Mouse (Mus musculus) intestine, embryonic 15.5 days (tissue): ENCODE results near the gene Poc1b. TPM values are rescaled to one million over a fixed set of nuclear protein-coding genes. Genes with fewer than 3 reads are reported as not detected.

Experiments
- ATAC-seq: fragments of 200-750 bp; cut with Nextera tagmentation; 2 replicates; pipeline ENCODE4 v1.8.0; 2017; ENCODE audit warnings: moderate TSS enrichment, moderate library complexity
- H3K27ac ChIP-seq: fragments of 300-500 bp; sonication (generic); 2 replicates; pipeline ENCODE4 v1.5.1; 2015; ENCODE audit warnings: mild to moderate bottlenecking, inconsistent platforms
- H3K27me3 ChIP-seq: fragments of 300-500 bp; sonication (generic); replicated peaks from 2 replicates; pipeline ENCODE4 v1.6.1; 2015; ENCODE audit warnings: inconsistent platforms
- H3K36me3 ChIP-seq: fragments of 300-500 bp; sonication (generic); 2 replicates; pipeline ENCODE4 v1.6.1; 2015; ENCODE audit warnings: inconsistent platforms
- H3K4me1 ChIP-seq: fragments of 300-500 bp; sonication (generic); replicated peaks from 2 replicates; pipeline ENCODE4 v1.6.1; 2015; ENCODE audit warnings: inconsistent platforms
- H3K4me2 ChIP-seq: fragments of 300-500 bp; sonication (generic); replicated peaks from 2 replicates; pipeline ENCODE4 v1.6.1; 2015; ENCODE audit warnings: mild to moderate bottlenecking, inconsistent platforms
- H3K4me3 ChIP-seq: fragments of 300-500 bp; sonication (generic); replicated peaks from 2 replicates; pipeline ENCODE4 v1.5.1; 2015; ENCODE audit warnings: inconsistent platforms
- H3K9ac ChIP-seq: fragments of 300-500 bp; sonication (generic); 2 replicates; pipeline ENCODE4 v1.6.1; 2015; ENCODE audit warnings: inconsistent platforms
- H3K9me3 ChIP-seq: fragments of 300-500 bp; sonication (generic); 2 replicates; pipeline ENCODE4 v1.6.1; 2016; ENCODE audit warnings: inconsistent platforms
- WGBS: fragments of 180-500 bp; shearing (Covaris S2); methylation state at CpG from one replicate; pipeline ENCODE4 v1.1.7; 2015; 5-methylcytosine and 5-hydroxymethylcytosine counted together
- polyA plus RNA-seq: library from polyadenylated mRNA; unstranded; fragments of >200 nt; fragmentation: Nextera tagmentation; extraction: Ambion mirVana; gene quantifications from 2 replicates; pipeline ENCODE4 v1.2.1, GENCODE M21; 2015

Gene Poc1b
- polyA plus RNA-seq, 1 experiment from 2014 or later: 23.3 TPM

DNA sequence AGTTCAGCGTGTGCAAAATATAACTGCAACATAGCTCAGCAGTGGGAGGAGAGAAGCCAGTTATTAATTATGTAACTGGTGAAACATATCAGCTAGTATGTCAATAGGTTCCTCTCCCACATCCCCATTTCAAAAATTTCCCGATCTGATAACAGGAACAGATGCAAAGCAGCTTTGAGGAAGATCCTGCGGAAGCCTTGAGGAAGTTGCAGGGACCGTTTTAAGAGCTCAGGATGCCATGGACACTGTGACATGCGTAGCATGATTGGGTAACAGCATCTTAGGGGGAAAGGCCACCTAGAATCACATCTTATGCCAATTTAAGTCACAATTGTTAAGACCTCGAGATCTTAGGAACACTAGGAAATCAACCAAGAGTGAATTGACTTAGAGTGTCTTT lies 16.9 kb upstream of the Poc1b start:
- Histone ChIP-seq H3K36me3 (no peaks in the 10 kb centered on the region), H3K4me3 (no peak overlapping the region), H3K4me1 (no peaks in the 10 kb centered on the region), H3K9me3 (no peaks in the 10 kb centered on the region), H3K9ac (no peak overlapping the region), H3K4me2 (no peak overlapping the region), H3K27me3 (no peaks in the 10 kb centered on the region), H3K27ac (no peak overlapping the region)
- WGBS: 73% methylated on average over 6 of the region's 6 CpGs
- no peak for ATAC-seq

DNA sequence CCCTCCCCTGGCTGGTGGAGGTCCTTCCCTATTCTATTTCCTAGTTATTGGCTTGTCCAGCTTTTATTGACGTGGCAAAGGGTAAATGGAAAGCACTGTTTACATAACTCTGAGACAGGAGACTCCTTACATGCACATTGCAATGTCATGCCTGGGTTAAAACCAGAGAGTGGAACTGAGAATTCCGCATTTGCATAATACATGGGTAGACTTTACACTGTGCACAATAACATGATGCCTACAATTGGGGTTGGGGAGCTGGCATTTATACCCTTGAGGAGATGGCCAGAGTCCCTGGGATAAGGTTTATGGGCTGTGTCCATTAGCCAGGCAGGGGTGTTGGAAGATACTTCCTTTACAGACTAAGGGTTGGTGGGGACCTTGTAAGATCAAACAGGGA lies 13.5 kb upstream of the Poc1b start:
- H3K4me3 ChIP-seq: no peak overlapping the region
- H3K27me3 ChIP-seq: no peaks in the 10 kb centered on the region
- H3K27ac ChIP-seq: no peak overlapping the region
- no peak overlapping the region for H3K4me2 ChIP-seq
- H3K36me3 ChIP-seq: no peaks in the 10 kb centered on the region
- no peak for ATAC-seq
- H3K9ac ChIP-seq: no peak overlapping the region
- no peaks in the 10 kb centered on the region for H3K4me1 ChIP-seq
- H3K9me3 ChIP-seq: no peaks in the 10 kb centered on the region
- 70% methylated on average over 2 of the region's 2 CpGs for WGBS

DNA sequence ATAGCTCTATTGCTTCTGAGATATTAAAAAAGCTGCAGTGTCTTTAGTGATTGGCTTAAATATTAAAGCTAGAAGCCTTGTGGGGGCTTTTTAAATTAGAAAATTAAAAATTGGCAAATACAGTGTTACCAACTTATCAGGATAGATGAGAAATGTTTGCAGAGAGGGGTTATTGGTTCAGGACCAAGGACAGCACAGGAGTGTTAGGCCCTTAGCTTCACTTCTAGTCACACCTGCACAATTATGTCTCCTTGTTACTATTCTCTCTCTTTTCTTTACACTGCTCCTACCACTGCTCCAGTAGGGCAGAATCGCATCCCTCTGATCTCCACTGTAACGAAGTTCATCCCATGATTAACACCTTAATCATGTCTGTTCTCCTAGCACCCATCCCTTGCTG lies 11.7 kb upstream of the Poc1b start:
- no peak for ATAC-seq
- Histone ChIP-seq H3K27ac (no peak overlapping the region), H3K27me3 (no peaks in the 10 kb centered on the region), H3K9me3 (no peaks in the 10 kb centered on the region), H3K4me1 (no peaks in the 10 kb centered on the region), H3K4me2 (no peak overlapping the region), H3K36me3 (no peaks in the 10 kb centered on the region), H3K9ac (no peak overlapping the region), H3K4me3 (no peak overlapping the region)
- 82% methylated on average over 2 of the region's 2 CpGs for WGBS

DNA sequence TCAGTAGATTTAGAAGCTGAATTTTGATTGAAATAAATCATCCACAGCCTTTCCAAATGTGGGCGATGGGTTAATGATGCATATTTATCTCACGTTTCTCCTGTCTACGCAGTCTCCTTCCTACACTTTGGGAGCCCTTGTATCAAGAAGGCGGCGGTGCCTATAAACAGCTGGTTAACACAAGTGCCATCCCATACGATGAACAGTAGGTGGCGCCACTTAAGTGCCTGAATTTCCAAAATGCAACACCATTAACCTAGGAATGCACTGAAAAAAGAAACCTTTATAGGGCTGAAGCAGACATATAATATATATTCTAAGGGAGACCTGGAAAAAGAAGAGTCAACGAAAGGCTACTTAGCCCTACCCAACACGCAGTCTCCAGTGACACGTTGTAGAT lies 9.5 kb upstream of the Poc1b start:
- Histone ChIP-seq H3K4me2 (no peak overlapping the region), H3K9ac (no peak overlapping the region), H3K4me3 (no peak overlapping the region), H3K27me3 (no peaks in the 10 kb centered on the region), H3K9me3 (no peaks in the 10 kb centered on the region), H3K4me1 (no peaks in the 10 kb centered on the region), H3K27ac (no peak overlapping the region), H3K36me3 (no peaks in the 10 kb centered on the region)
- no peak for ATAC-seq
- WGBS: 76% methylated on average over 10 of the region's 10 CpGs

- WGBS: 78% methylated on average over 3 of the region's 3 CpGs
- no peak for ATAC-seq
- Histone ChIP-seq H3K27ac (no peak overlapping the region), H3K27me3 (no peaks in the 10 kb centered on the region), H3K9ac (no peak overlapping the region), H3K36me3 (peaks cover 7% of the 10 kb centered on the region; the same call in 1 of the 2 replicates), H3K9me3 (peaks cover 5% of the 10 kb centered on the region; the same call in 1 of the 2 replicates), H3K4me3 (no peak overlapping the region), H3K4me2 (no peak overlapping the region), H3K4me1 (peaks cover 6% of the 10 kb centered on the region; the same call in 1 of the 2 replicates)
Observed at GRCm38 (mm10) chr10:99105522-99105921, 1.3 kb upstream of the Poc1b start.

GRCm38 (mm10) chr10:99106311-99106702 lies 529 bp upstream of the Poc1b start:
- peak overlapping the region; percentile 91; the same call in 1 of the 2 replicates for H3K9ac ChIP-seq
- H3K4me2 ChIP-seq: peak overlapping the region; percentile 96
- H3K9me3 ChIP-seq: peaks cover 5% of the 10 kb centered on the region; the same call in 1 of the 2 replicates
- 32% methylated on average over 8 of the region's 8 CpGs for WGBS
- H3K27ac ChIP-seq: no peak overlapping the region; the same call in 1 of the 2 replicates
- no peaks in the 10 kb centered on the region for H3K27me3 ChIP-seq
- peak overlapping the region; percentile 98 for H3K4me3 ChIP-seq
- peaks cover 9% of the 10 kb centered on the region; the same call in 1 of the 2 replicates for H3K4me1 ChIP-seq
- peaks cover 7% of the 10 kb centered on the region; the same call in 1 of the 2 replicates for H3K36me3 ChIP-seq
- ATAC-seq: peak; percentile 0; the same call in 1 of the 2 replicates

DNA sequence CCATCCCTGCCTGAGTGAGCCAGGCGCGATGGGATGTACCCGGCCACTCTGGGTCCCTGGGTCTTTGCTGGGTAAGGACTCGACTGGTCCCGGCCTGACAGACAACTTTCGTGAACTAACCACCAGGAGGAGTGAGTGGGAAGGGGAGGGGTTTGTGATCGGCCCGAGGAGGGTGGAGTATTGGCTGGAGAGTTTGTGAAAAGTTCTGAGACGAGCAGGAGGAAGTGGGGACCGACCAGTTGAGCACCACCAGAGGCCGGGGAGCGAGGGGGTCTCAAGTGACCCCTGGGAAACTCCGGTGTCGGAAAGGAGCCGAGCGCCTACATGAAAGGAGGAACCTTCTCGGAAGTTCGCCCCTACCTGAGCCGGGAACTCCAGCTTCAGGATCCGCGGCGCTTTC lies 1.1 kb downstream of the Poc1b start, which contains the start of gene Galnt4:
Galnt4 (plus strand) TSS at position 196 of the 400 bp plus-strand sequence.
- Histone ChIP-seq H3K4me3 (peak within 1 kb of the TSS; percentile 98), H3K9me3 (peaks cover 5% of the 10 kb centered on the region; the same call in 1 of the 2 replicates), H3K36me3 (peaks cover 7% of the 10 kb centered on the region; the same call in 1 of the 2 replicates), H3K27me3 (no peaks in the 10 kb centered on the region), H3K9ac (peak within 1 kb of the TSS; percentile 91), H3K4me2 (peak within 1 kb of the TSS; percentile 96), H3K4me1 (peaks cover 10% of the 10 kb centered on the region; the same call in 1 of the 2 replicates), H3K27ac (peak within 1 kb of the TSS; percentile 84)
- under 1% methylated on average over 22 of the region's 22 CpGs for WGBS
- peak; percentile 88 for ATAC-seq

DNA sequence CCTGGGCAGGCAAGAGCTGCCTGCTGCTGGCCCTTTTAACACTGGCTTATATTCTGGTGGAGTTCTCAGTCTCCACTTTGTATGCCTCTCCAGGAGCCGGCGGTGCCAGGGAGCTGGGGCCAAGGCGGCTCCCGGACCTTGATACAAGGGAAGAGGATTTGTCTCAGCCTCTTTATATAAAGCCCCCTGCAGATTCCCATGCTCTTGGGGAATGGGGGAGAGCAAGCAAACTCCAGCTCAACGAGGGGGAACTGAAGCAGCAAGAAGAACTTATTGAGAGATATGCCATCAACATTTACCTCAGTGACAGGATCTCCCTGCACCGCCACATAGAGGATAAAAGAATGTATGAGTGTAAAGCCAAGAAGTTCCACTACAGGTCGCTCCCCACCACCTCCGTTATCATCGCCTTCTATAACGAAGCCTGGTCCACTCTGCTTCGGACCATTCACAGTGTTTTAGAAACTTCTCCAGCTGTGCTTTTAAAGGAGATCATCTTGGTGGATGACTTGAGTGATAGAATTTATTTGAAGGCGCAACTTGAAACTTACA lies 1.7 kb downstream of the Poc1b start:
- Histone ChIP-seq H3K4me2 (peak overlapping the region; percentile 96), H3K36me3 (peaks cover 7% of the 10 kb centered on the region; the same call in 1 of the 2 replicates), H3K27ac (peak overlapping the region; percentile 84), H3K9me3 (peaks cover 5% of the 10 kb centered on the region; the same call in 1 of the 2 replicates), H3K4me1 (peaks cover 14% of the 10 kb centered on the region), H3K9ac (peak overlapping the region; percentile 91), H3K27me3 (no peaks in the 10 kb centered on the region), H3K4me3 (peak overlapping the region; percentile 98)
- no peak for ATAC-seq
- 27% methylated on average over 12 of the region's 12 CpGs for WGBS

DNA sequence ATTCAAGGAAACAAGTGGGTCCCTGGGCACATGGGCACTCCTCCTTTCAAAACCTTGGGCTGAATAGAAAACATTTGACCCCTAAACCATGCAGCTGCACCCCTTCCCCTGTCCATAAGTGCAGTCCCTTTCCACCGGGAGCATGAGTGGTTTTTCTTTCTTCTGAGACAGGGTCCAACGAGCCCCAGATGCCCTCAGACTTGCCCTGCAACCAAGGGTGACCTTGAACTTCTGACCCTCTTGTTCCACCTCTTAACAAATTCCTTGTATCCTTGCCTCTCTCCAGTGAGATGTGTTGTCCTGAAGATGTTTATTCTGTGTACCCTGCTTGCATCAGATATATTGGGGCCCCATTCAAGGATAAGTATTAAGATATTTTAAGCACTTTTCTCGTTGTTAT lies 6.7 kb downstream of the Poc1b start:
- H3K27me3 ChIP-seq: no peaks in the 10 kb centered on the region
- peaks cover 5% of the 10 kb centered on the region; the same call in 1 of the 2 replicates for H3K9me3 ChIP-seq
- no peak for ATAC-seq
- peaks cover 7% of the 10 kb centered on the region; the same call in 1 of the 2 replicates for H3K36me3 ChIP-seq
- peaks cover 37% of the 10 kb centered on the region for H3K4me1 ChIP-seq
- WGBS: 25% methylated on average over 3 of the region's 3 CpGs
- peak overlapping the region; percentile 82; the same call in 1 of the 2 replicates for H3K27ac ChIP-seq
- H3K4me2 ChIP-seq: peak overlapping the region; percentile 35; the same call in 1 of the 2 replicates
- H3K9ac ChIP-seq: no peak overlapping the region
- H3K4me3 ChIP-seq: no peak overlapping the region

GRCm38 (mm10) chr10:99114295-99114694 lies 7.5 kb downstream of the Poc1b start:
- no peak overlapping the region for H3K4me3 ChIP-seq
- H3K27me3 ChIP-seq: no peaks in the 10 kb centered on the region
- peak overlapping the region; percentile 82 for H3K27ac ChIP-seq
- H3K36me3 ChIP-seq: 0 out of 2 replicates have a peak, but pooled peaks cover 3% of the 10 kb centered on the region
- H3K9ac ChIP-seq: no peak overlapping the region
- peaks cover 2% of the 10 kb centered on the region; the same call in 1 of the 2 replicates for H3K9me3 ChIP-seq
- 54% methylated on average over 8 of the region's 8 CpGs for WGBS
- peaks cover 37% of the 10 kb centered on the region for H3K4me1 ChIP-seq
- peak; percentile 62 for ATAC-seq
- H3K4me2 ChIP-seq: peak overlapping the region; percentile 27; the same call in 1 of the 2 replicates

DNA sequence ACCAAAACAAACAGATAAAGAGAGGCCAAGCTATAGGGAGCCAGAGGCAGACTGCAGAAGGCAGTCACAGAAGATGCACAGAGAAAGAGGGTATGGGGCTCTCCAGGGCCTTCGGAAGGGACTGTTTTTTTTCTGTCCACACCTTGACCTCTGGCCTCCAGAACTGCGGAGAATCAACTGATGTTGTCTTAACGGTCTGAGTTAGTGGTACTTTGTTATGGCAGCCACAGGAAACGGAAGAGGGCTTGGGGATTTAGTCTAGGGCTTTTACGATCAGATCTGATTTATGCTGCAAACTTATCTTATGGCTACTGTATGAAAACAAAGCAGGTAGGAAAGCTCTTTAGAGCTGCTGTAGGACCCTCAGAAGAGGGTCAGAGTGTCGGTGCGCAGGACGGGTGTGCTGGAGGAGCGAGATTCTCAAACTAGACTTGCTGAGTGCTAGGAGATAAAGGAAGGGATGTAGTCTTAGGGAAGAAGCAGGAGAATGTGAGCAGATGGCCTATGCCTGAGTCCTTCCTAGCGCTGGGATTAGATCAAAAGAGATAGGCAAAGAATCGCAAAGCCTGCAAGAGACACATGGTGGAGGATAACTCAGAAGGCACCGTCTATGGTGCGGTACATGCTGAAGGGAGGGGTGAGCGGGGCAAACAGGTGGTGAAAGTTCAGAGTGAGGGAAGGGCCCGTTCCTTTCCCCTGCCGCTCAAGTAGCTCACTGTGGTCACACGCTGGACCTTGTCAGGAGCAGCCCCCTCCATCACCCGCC lies 8.8 kb downstream of the Poc1b start:
- Histone ChIP-seq H3K27ac (peak overlapping the region; percentile 74), H3K4me3 (no peak overlapping the region), H3K4me1 (peaks cover 37% of the 10 kb centered on the region), H3K9ac (no peak overlapping the region), H3K9me3 (no peaks in the 10 kb centered on the region), H3K36me3 (no peaks in the 10 kb centered on the region), H3K27me3 (no peaks in the 10 kb centered on the region), H3K4me2 (peak overlapping the region; percentile 36)
- WGBS: 31% methylated on average over 18 of the region's 18 CpGs
- ATAC-seq: no peak

GRCm38 (mm10) chr10:99116237-99116632 lies 9.4 kb downstream of the Poc1b start:
- Histone ChIP-seq H3K4me1 (peaks cover 35% of the 10 kb centered on the region), H3K27ac (peak overlapping the region; percentile 74), H3K9me3 (no peaks in the 10 kb centered on the region), H3K9ac (no peak overlapping the region), H3K4me3 (no peak overlapping the region), H3K4me2 (peak overlapping the region; percentile 36), H3K36me3 (no peaks in the 10 kb centered on the region), H3K27me3 (no peaks in the 10 kb centered on the region)
- no peak for ATAC-seq
- WGBS: 40% methylated on average over 8 of the region's 8 CpGs
